In genomic region chr7:78045456-78045855, GRCm38 (mm10) we compare ENCODE assay signal across 16 mouse cellular contexts.
DNase-seq lines count a peak whose midpoint lies in the region; TF ChIP-seq lines count a peak whose summit lies in the region.
"Had no signal": no experiment of that assay in that cellular context is flagged by ENCODE, and none has a peak within 500 bp of the region (broad histone marks: within the 10 kb centered on the region; RNA-seq: fewer than 3 reads in every experiment).

No protein-coding gene starts in this region.

- intact Hi-C loops in heart, adult 2 months (cut with DNase I), result no loop called here
- intact Hi-C loops in heart, postnatal 25 days (cut with DNase I), result no loop called here
- intact Hi-C loops in left cerebral cortex, postnatal 4 days (cut with DNase I), result no loop called here

- H3K4me1 ChIP-seq in heart, adult 2 months (ENCODE audit: control insufficient read depth, insufficient read depth, low read length), result no peaks in the 10 kb centered on the region
- H3K4me1 ChIP-seq in cortical plate, adult 2 months (ENCODE audit: control insufficient read depth, insufficient read depth, low read length), result no peaks in the 10 kb centered on the region
- H3K4me1 ChIP-seq: heart, embryonic 10.5 days; hindbrain, embryonic 15.5 days; midbrain, embryonic 13.5 days had no signal

- H3K4me3 ChIP-seq in heart, adult 2 months, result no peak overlapping the region
- H3K4me3 ChIP-seq in cortical plate, adult 2 months (ENCODE audit: insufficient read depth, low read length), result no peak overlapping the region
- H3K4me3 ChIP-seq: heart, embryonic 10.5 days; hindbrain, embryonic 15.5 days; midbrain, embryonic 13.5 days had no signal

- H3K9ac ChIP-seq in heart, adult 2 months (ENCODE audit: low read depth, low read length), result no peak overlapping the region
- H3K9ac ChIP-seq: hindbrain, embryonic 15.5 days; midbrain, embryonic 13.5 days had no signal

- no peak overlapping the region for H3K27ac ChIP-seq in heart, adult 2 months
- H3K27ac ChIP-seq in cortical plate, adult 2 months (ENCODE audit: insufficient read depth, low read length), result no peak overlapping the region
- H3K27ac ChIP-seq: heart, embryonic 10.5 days; hindbrain, embryonic 15.5 days; midbrain, embryonic 13.5 days had no signal

- TF ChIP-seq EP300 in heart, adult 2 months (IDR thresholded peaks at IDR 0.05; ENCODE audit: insufficient read depth, low read depth, low read length), result no peak

- no peak for DNase-seq in heart, adult 2 months
- no peak for DNase-seq in heart, postnatal 25 days (ENCODE audit: low spot score)
- peak; percentile 9 for DNase-seq in left cerebral cortex, postnatal 4 days
- DNase-seq in left cerebral cortex, adult 8-10 months (ENCODE audit: low spot score in 2 of 2), result no peak
- DNase-seq in right cerebral cortex, postnatal 14 days, result peak; percentile 11
- DNase-seq in right cerebral cortex, adult 2 months (ENCODE audit: low spot score in 2 of 2), result no peak
- no peak for DNase-seq in embryo, embryonic 10.5 days (ENCODE audit: low spot score)
- DNase-seq: cerebellum, adult 11 months; gastrocnemius, postnatal 36 days; heart, postnatal 14 days; kidney, adult 9 months; thymus, postnatal 36 days had no signal

- H3K36me3 ChIP-seq in heart, adult 2 months (ENCODE audit: control insufficient read depth, insufficient read depth, low read length), result no peaks in the 10 kb centered on the region
- H3K36me3 ChIP-seq: heart, embryonic 10.5 days; hindbrain, embryonic 15.5 days; midbrain, embryonic 13.5 days had no signal

- H3K79me2 ChIP-seq in heart, adult 2 months (replicated peaks; ENCODE audit: control insufficient read depth, insufficient read depth, low read length), result no peaks in the 10 kb centered on the region

- no peak for TF ChIP-seq POLR2A in heart, adult 2 months (IDR thresholded peaks at IDR 0.05; ENCODE audit: insufficient read depth, low read depth, low read length)
- no peak for TF ChIP-seq POLR2A in cortical plate, adult 2 months (IDR thresholded peaks at IDR 0.05; ENCODE audit: extremely low read depth, insufficient read depth, low read length)

- H3K27me3 ChIP-seq in heart, adult 2 months (ENCODE audit: control insufficient read depth, insufficient read depth, low read length), result no peaks in the 10 kb centered on the region
- H3K27me3 ChIP-seq: hindbrain, embryonic 15.5 days; midbrain, embryonic 13.5 days had no signal

- WGBS in heart, adult 2 months, result 38% methylated on average over 5 of the region's 5 CpGs

- TF ChIP-seq CTCF in heart, adult 2 months (IDR thresholded peaks at IDR 0.05), result peak; percentile 18; the same call in 1 of the 2 replicates
- 0 out of 2 replicates have a peak, but pooled peaks have one; percentile 7 for TF ChIP-seq CTCF in cortical plate, adult 2 months (IDR thresholded peaks at IDR 0.05; ENCODE audit: extremely low read depth, insufficient read depth, low read length)

Comparison
In these comparisons a context has a peak if more than half of its experiments do, and no peak if none do; other contexts are left out.
1. DNase-seq: peak in left cerebral cortex, postnatal 4 days (single experiment) and right cerebral cortex, postnatal 14 days (single experiment); none in heart, adult 2 months (0 of 2), heart, postnatal 25 days (single experiment), left cerebral cortex, adult 8-10 months (0 of 2), right cerebral cortex, adult 2 months (0 of 2) and embryo, embryonic 10.5 days (single experiment).